Mouse (Mus musculus): ENCODE measurements around the gene Sh3rf1. TPM values are rescaled to one million over a fixed set of nuclear protein-coding genes. Genes with fewer than 3 reads are reported as not detected.

Gene Sh3rf1
- polyA plus RNA-seq, 1 experiment from 2014 or later = 28.1 TPM

- Histone ChIP-seq H3K4me1 (peaks cover 42% of the 10 kb centered on the region), H3K27ac (no peak overlapping the region), H3K4me3 (no peak overlapping the region), H3K27me3 (no peaks in the 10 kb centered on the region), H3K4me2 (replicated peaks) (no peak overlapping the region), H3K9me3 (replicated peaks) (no peaks in the 10 kb centered on the region), H3K36me3 (peaks cover 3% of the 10 kb centered on the region; the same call in 1 of the 2 replicates), H3K9ac (no peak overlapping the region)
- no peak for ATAC-seq (ENCODE audit: low FRiP score)
- WGBS = 37% methylated on average over 10 of the region's 10 CpGs
Measured at GRCm38 (mm10) chr8:61282303-61283168, 58.9 kb downstream of the Sh3rf1 start.

DNA sequence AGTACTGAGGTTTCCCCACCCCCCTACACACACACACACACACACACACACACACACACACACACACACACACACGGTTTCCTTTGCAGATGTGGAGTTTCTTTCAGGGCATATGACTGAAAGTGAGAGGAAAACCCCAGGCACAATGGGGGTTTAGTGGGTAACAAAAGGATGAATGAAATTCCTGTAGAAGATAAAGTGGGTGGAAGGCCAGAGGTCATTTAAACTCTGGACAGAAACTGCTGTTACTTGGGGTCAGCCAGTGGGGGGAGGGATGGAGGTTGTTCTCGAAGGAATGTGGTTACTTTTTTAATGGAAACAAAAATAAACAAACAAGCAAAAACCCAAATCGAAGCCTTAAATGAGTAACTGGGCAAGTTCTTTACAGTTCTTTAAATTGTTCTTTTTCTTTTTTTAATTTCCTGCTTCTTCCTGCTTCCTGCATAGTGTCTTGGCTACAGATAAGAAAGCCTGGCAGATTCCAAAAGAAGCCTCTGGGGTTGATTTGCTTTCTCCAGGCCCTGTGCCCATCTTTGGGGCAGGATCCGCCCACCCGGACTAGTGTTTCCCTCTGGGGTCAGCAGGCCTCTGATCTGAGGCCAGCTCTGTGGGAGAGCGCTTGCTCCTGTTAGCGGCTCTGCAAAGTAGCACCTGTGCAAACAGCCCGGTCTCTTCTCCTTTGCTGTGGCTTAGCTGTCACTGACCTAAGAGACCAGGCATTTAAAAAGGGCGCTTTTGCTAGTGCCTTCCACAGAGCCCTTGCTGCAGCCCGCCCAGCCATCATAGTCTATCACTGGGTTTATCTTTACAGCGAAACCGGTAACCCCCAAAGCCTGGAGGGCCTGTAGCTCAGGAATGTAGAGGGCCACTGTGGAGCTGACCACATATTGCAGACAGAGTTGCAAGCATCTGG is 59.8 kb downstream of the Sh3rf1 start:
- no peak overlapping the region for H3K4me3 ChIP-seq
- no peak overlapping the region for H3K9ac ChIP-seq
- peaks cover 3% of the 10 kb centered on the region; the same call in 1 of the 2 replicates for H3K36me3 ChIP-seq
- peak overlapping the region; percentile 37 for H3K27ac ChIP-seq
- no peaks in the 10 kb centered on the region for H3K27me3 ChIP-seq
- 5% methylated on average over 12 of the region's 12 CpGs for WGBS
- no peak overlapping the region for H3K4me2 ChIP-seq (replicated peaks)
- H3K4me1 ChIP-seq = peaks cover 44% of the 10 kb centered on the region
- no peak for ATAC-seq (ENCODE audit: low FRiP score)
- no peaks in the 10 kb centered on the region for H3K9me3 ChIP-seq (replicated peaks)

DNA sequence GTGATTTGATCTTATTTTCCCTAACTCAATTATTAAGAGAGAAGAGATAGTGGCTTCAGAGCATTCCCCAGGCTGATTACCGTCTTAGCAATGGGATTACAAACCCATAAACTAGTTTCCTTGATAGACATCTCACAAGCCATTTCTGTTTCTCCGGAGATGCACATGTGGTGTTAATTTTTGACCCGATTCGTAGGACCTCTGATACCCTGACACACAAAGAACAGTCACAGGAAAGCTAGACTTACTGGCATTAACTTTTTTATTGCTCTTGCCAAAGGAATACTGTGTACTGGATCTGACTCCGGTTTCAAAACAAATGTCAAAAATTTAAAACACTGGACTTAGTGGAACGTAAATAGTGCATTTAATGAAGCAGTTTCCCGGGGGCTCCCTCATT is 62.2 kb downstream of the Sh3rf1 start:
- ATAC-seq (ENCODE audit: low FRiP score) = no peak
- H3K4me2 ChIP-seq (replicated peaks) = no peak overlapping the region
- 64% methylated on average over 7 of the region's 7 CpGs for WGBS
- no peak overlapping the region for H3K27ac ChIP-seq
- no peak overlapping the region for H3K9ac ChIP-seq
- H3K4me1 ChIP-seq = peaks cover 48% of the 10 kb centered on the region
- no peak overlapping the region for H3K4me3 ChIP-seq
- H3K27me3 ChIP-seq = no peaks in the 10 kb centered on the region
- no peaks in the 10 kb centered on the region for H3K36me3 ChIP-seq
- no peaks in the 10 kb centered on the region for H3K9me3 ChIP-seq (replicated peaks)

DNA sequence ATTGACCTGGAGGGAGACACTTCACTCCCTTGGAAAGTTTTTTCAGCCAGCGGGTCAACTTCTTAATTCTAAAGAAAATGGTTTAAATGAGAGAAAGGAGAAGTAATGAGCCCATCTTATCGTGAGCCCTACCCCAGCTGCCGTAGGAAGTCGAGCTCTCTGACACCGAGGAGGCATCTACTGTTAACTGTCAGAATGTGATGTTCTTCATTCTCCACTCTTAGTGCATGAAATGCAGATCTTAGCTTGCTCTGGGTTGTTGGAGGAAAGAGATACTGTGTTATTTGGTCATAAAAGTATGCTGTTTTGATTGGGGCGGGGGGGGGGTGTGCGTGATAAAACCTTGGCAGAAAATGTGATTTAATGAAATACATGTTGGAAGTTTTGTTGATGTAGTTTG is 62.7 kb downstream of the Sh3rf1 start:
- Histone ChIP-seq H3K27ac (no peak overlapping the region; the same call in 1 of the 2 replicates), H3K9ac (no peak overlapping the region), H3K9me3 (replicated peaks) (no peaks in the 10 kb centered on the region), H3K4me1 (peaks cover 45% of the 10 kb centered on the region), H3K4me3 (no peak overlapping the region), H3K4me2 (replicated peaks) (0 out of 2 replicates have a peak overlapping the region, but pooled peaks have one; percentile 8), H3K36me3 (no peaks in the 10 kb centered on the region), H3K27me3 (no peaks in the 10 kb centered on the region)
- no peak for ATAC-seq (ENCODE audit: low FRiP score)
- WGBS = 73% methylated on average over 7 of the region's 7 CpGs

DNA sequence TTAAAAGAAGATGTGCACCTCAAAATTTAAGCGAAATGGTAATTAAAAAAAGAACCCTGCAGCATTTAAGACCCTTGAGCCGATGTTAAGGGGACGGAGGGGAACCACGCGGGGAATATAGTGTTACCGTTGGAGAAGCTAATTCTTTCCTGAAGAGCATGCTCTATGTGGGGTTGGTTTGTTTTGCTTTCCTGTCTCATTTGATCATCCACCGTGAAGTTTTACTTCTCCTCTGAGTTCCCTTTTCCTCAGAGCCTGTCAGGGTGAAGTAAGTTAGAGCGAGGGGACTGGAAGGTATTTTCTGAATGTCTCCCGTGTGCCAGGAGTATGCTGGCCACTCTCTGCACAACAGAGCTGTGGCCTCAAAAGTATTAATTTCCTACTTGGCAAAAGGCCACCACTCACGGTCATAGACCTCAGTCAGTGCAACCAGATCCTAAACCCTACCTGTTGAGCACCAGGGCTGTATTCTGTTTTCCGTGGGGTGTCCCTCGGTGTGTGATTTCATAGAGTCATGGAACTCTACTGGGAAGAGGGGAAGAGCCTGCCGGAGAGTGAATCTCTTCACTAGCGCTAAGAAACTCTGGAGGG is 63.2 kb downstream of the Sh3rf1 start:
- Histone ChIP-seq H3K9me3 (replicated peaks) (no peaks in the 10 kb centered on the region), H3K9ac (no peak overlapping the region), H3K4me3 (no peak overlapping the region), H3K4me1 (peaks cover 40% of the 10 kb centered on the region), H3K4me2 (replicated peaks) (no peak overlapping the region), H3K36me3 (no peaks in the 10 kb centered on the region), H3K27ac (no peak overlapping the region), H3K27me3 (no peaks in the 10 kb centered on the region)
- no peak for ATAC-seq (ENCODE audit: low FRiP score)
- 70% methylated on average over 14 of the region's 14 CpGs for WGBS

DNA sequence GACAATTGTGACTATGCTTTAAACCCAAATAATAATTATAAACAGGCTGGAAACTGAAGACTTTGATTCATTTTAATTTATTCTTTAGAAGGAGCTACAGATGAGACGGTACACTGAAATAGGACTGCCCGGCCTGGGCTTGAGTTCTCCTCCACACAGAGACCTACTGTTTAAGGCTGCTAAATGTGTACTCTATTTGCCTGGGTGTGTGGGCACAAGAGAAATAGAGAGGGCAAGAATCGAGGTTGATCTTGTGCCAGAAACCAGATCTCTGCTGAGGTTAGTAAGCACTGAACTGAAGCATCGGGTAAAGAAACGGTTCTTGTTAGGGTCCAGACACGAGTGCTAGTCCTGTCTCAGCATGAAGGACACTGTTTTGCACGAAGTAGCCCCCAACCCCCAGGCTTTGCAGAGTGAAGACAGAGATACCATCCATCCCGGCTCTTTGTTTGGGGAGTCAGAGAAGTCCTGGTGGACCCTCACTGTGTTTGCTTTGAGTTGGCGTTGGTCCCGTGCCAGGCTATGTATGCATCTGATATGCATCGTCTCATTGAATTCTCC is 64.4 kb downstream of the Sh3rf1 start:
- H3K27me3 ChIP-seq = no peaks in the 10 kb centered on the region
- H3K36me3 ChIP-seq = no peaks in the 10 kb centered on the region
- H3K4me3 ChIP-seq = no peak overlapping the region
- H3K4me2 ChIP-seq (replicated peaks) = no peak overlapping the region
- peak overlapping the region; percentile 32 for H3K27ac ChIP-seq
- H3K4me1 ChIP-seq = peaks cover 28% of the 10 kb centered on the region
- ATAC-seq (ENCODE audit: low FRiP score) = 0 out of 2 replicates have a peak, but pooled peaks have one; percentile 33
- no peaks in the 10 kb centered on the region for H3K9me3 ChIP-seq (replicated peaks)
- WGBS = 56% methylated on average over 11 of the region's 11 CpGs
- H3K9ac ChIP-seq = no peak overlapping the region

GRCm38 (mm10) chr8:61288676-61289075 is 65.0 kb downstream of the Sh3rf1 start:
- no peaks in the 10 kb centered on the region for H3K27me3 ChIP-seq
- H3K4me1 ChIP-seq = peaks cover 24% of the 10 kb centered on the region
- no peaks in the 10 kb centered on the region for H3K36me3 ChIP-seq
- no peak overlapping the region for H3K4me2 ChIP-seq (replicated peaks)
- no peak overlapping the region for H3K9ac ChIP-seq
- H3K9me3 ChIP-seq (replicated peaks) = no peaks in the 10 kb centered on the region
- no peak for ATAC-seq (ENCODE audit: low FRiP score)
- H3K4me3 ChIP-seq = no peak overlapping the region
- WGBS = 48% methylated on average over 7 of the region's 7 CpGs
- peak overlapping the region; percentile 32; the same call in 1 of the 2 replicates for H3K27ac ChIP-seq

DNA sequence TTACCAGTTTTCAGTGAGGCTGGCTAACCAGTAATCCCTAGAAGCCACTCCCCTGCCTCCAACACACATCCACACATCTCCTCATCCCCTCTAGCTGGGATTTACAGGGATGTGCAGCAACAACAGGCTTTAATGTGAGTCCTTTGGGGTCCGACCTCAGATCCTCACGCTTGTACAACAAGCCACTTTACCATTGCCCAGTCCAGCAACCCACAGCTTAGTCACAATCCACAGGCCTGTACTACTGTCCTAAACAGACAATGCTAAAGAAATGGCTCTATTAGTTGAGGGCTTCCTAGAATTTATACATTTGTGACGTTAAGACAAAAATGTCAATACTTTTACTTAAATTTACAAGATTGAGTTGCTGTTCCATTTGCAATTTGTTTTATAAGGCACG is 71.4 kb downstream of the Sh3rf1 start:
- no peak overlapping the region for H3K27ac ChIP-seq
- 59% methylated on average over 4 of the region's 4 CpGs for WGBS
- no peak overlapping the region for H3K4me3 ChIP-seq
- no peaks in the 10 kb centered on the region for H3K36me3 ChIP-seq
- peak overlapping the region; percentile 31; the same call in 1 of the 2 replicates for H3K4me2 ChIP-seq (replicated peaks)
- no peaks in the 10 kb centered on the region for H3K27me3 ChIP-seq
- H3K9me3 ChIP-seq (replicated peaks) = no peaks in the 10 kb centered on the region
- ATAC-seq (ENCODE audit: low FRiP score) = peak; percentile 44; the same call in 1 of the 2 replicates
- H3K4me1 ChIP-seq = peaks cover 16% of the 10 kb centered on the region
- no peak overlapping the region for H3K9ac ChIP-seq

GRCm38 (mm10) chr8:61295441-61295840 is 71.8 kb downstream of the Sh3rf1 start:
- Histone ChIP-seq H3K4me1 (peaks cover 16% of the 10 kb centered on the region), H3K4me3 (no peak overlapping the region), H3K27me3 (no peaks in the 10 kb centered on the region), H3K27ac (no peak overlapping the region), H3K4me2 (replicated peaks) (peak overlapping the region; percentile 31), H3K36me3 (no peaks in the 10 kb centered on the region), H3K9me3 (replicated peaks) (no peaks in the 10 kb centered on the region), H3K9ac (0 out of 2 replicates have a peak overlapping the region, but pooled peaks have one; percentile 13)
- ATAC-seq (ENCODE audit: low FRiP score) = peak; percentile 90
- 16% methylated on average over 12 of the region's 12 CpGs for WGBS

- no peaks in the 10 kb centered on the region for H3K27me3 ChIP-seq
- ATAC-seq (ENCODE audit: low FRiP score) = no peak
- no peaks in the 10 kb centered on the region for H3K9me3 ChIP-seq (replicated peaks)
- no peak overlapping the region for H3K27ac ChIP-seq
- no peak overlapping the region for H3K4me3 ChIP-seq
- no peak overlapping the region for H3K9ac ChIP-seq
- no peak overlapping the region for H3K4me2 ChIP-seq (replicated peaks)
- no peaks in the 10 kb centered on the region for H3K36me3 ChIP-seq
- H3K4me1 ChIP-seq = peaks cover 29% of the 10 kb centered on the region
- WGBS = 75% methylated on average over 4 of the region's 4 CpGs
Measured at GRCm38 (mm10) chr8:61298828-61299227, 75.2 kb downstream of the Sh3rf1 start.

GRCm38 (mm10) chr8:61301298-61302028 is 77.8 kb downstream of the Sh3rf1 start:
- H3K27ac ChIP-seq = peak overlapping the region; percentile 42
- peak; percentile 57; the same call in 1 of the 2 replicates for ATAC-seq (ENCODE audit: low FRiP score)

More at GRCm38 (mm10) chr8:61301298-61302028, 77.8 kb downstream of the Sh3rf1 start:
- no peaks in the 10 kb centered on the region for H3K9me3 ChIP-seq (replicated peaks)
- whole genome bisulfite sequencing = 50% methylated on average over 18 of the region's 18 CpGs
- H3K4me2 ChIP-seq (replicated peaks) = no peak overlapping the region
- no peak overlapping the region for H3K4me3 ChIP-seq
- H3K9ac ChIP-seq = no peak overlapping the region
- no peaks in the 10 kb centered on the region for H3K27me3 ChIP-seq
- H3K4me1 ChIP-seq = peaks cover 16% of the 10 kb centered on the region
- no peaks in the 10 kb centered on the region for H3K36me3 ChIP-seq

Data from hindbrain, embryonic 12.5 days (tissue).